Mouse (Mus musculus) midbrain, postnatal 0 days (tissue): Measurements from ENCODE around the gene Tgfbr3. TPM values are rescaled to one million over a fixed set of nuclear protein-coding genes. Genes with fewer than 3 reads are reported as not detected.

Experiments
- ATAC-seq: fragments of 200-750 bp; cut with Nextera tagmentation; 2 replicates; pipeline ENCODE4 v1.8.0; 2017; ENCODE audit warnings: moderate number of reproducible peaks, mild to moderate bottlenecking, moderate TSS enrichment, moderate library complexity; ENCODE audit not compliant: low FRiP score
- DNase-seq: peaks from one replicate; pipeline ENCODE4 v3.0.0-alpha.2; 2015; ENCODE audit warnings: low spot score
- H3K27ac ChIP-seq: fragments of 300-500 bp; sonication (generic); 2 replicates; pipeline ENCODE4 v1.5.1; 2014; ENCODE audit warnings: low read depth, mild to moderate bottlenecking, low read length, mixed read lengths
- H3K27me3 ChIP-seq: fragments of 300-500 bp; sonication (generic); 2 replicates; pipeline ENCODE4 v1.6.1; 2014; ENCODE audit warnings: low read length, control low read depth, mixed read lengths; ENCODE audit not compliant: insufficient read depth
- H3K36me3 ChIP-seq: fragments of 300-500 bp; sonication (generic); 2 replicates; pipeline ENCODE4 v1.6.1; 2014; ENCODE audit warnings: low read length, control low read depth, mixed read lengths; ENCODE audit not compliant: insufficient read depth
- H3K4me1 ChIP-seq: fragments of 300-500 bp; sonication (generic); 2 replicates; pipeline ENCODE4 v1.6.1; 2014; ENCODE audit warnings: mild to moderate bottlenecking, control low read depth, antibody characterized with exemption, low read length, mixed read lengths; ENCODE audit not compliant: insufficient read depth
- H3K4me2 ChIP-seq: fragments of 300-500 bp; sonication (generic); 2 replicates; pipeline ENCODE4 v1.6.1; 2014; ENCODE audit warnings: low read depth, mild to moderate bottlenecking, low read length, mixed read lengths; ENCODE audit not compliant: poor library complexity, severe bottlenecking
- H3K4me3 ChIP-seq: fragments of 300-500 bp; sonication (generic); 2 replicates; pipeline ENCODE4 v1.5.1; 2014; ENCODE audit warnings: low read depth, mild to moderate bottlenecking, low read length, moderate library complexity
- H3K9ac ChIP-seq: fragments of 300-500 bp; sonication (generic); replicated peaks from 2 replicates; pipeline ENCODE4 v1.6.1; 2014; ENCODE audit warnings: mild to moderate bottlenecking, low read length, moderate library complexity, mixed read lengths; ENCODE audit not compliant: poor library complexity, severe bottlenecking
- H3K9me3 ChIP-seq: fragments of 300-500 bp; sonication (generic); 2 replicates; pipeline ENCODE4 v1.6.1; 2016; ENCODE audit warnings: low read length, control low read depth
- CTCF ChIP-seq: IDR thresholded peaks from 2 replicates; pipeline ENCODE4 v1.5.1; 2016; ENCODE audit warnings: antibody characterized with exemption, mild to moderate bottlenecking
- WGBS: fragments of 180-500 bp; shearing (Covaris S2); extraction: QIAGEN DNeasy Blood & Tissue Kit; methylation state at CpG from one replicate; pipeline ENCODE4 v1.1.7; 2014; 5-methylcytosine and 5-hydroxymethylcytosine counted together
- polyA plus RNA-seq: library from polyadenylated mRNA; unstranded; fragments of >200 nt; fragmentation: Nextera tagmentation; extraction: Ambion mirVana; gene quantifications from 2 replicates; pipeline ENCODE4 v1.2.1, GENCODE M21; 2015
- total RNA-seq: library from RNA; depleted of rRNA; stranded (reverse); fragments of >200 nt; gene quantifications from 2 replicates; pipeline ENCODE4 v1.2.3, GENCODE M21; 2014

The Tgfbr3 gene
- total and polyA plus RNA-seq, 2 experiments from 2014 or later: 4.0 to 13.8 TPM

GRCm38 (mm10) chr5:107144263-107144843 is 145.1 kb downstream of the Tgfbr3 start:
- Histone ChIP-seq H3K36me3 (no peaks in the 10 kb centered on the region), H3K4me2 (no peak overlapping the region), H3K4me3 (no peak overlapping the region), H3K9ac (no peak overlapping the region), H3K27me3 (no peaks in the 10 kb centered on the region), H3K27ac (no peak overlapping the region), H3K9me3 (no peaks in the 10 kb centered on the region), H3K4me1 (no peaks in the 10 kb centered on the region)
- 0 out of 2 replicates have a peak, but pooled peaks have one; percentile 23 for ATAC-seq
- 18% methylated on average over 9 of the region's 9 CpGs for WGBS
- TF ChIP-seq CTCF: no peak
- DNase-seq: peak; percentile 48

DNA sequence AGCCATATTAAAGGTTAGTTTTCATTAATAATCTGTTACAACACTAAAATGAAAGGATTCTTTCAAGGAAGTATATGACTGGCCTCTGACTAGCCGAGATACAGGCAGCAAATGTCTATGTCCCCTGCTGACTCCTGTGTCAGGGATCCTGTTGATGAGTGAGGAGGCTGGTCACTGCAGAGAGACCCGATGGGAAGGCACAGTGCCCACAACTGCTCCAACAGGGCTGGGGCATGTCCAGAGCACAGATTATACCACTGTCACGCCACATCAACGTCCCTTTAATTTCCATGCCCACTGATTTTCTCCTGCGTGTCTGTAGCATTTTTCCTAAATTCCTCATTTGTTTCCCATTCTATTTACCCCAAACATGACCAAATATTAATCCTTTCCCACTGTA is 146.0 kb downstream of the Tgfbr3 start:
- no peak for TF ChIP-seq CTCF
- DNase-seq: peak; percentile 8
- Histone ChIP-seq H3K36me3 (no peaks in the 10 kb centered on the region), H3K9ac (no peak overlapping the region), H3K4me1 (no peaks in the 10 kb centered on the region), H3K4me2 (no peak overlapping the region), H3K4me3 (no peak overlapping the region), H3K9me3 (no peaks in the 10 kb centered on the region), H3K27ac (no peak overlapping the region), H3K27me3 (no peaks in the 10 kb centered on the region)
- WGBS: 58% methylated on average over 5 of the region's 5 CpGs
- no peak for ATAC-seq

DNA sequence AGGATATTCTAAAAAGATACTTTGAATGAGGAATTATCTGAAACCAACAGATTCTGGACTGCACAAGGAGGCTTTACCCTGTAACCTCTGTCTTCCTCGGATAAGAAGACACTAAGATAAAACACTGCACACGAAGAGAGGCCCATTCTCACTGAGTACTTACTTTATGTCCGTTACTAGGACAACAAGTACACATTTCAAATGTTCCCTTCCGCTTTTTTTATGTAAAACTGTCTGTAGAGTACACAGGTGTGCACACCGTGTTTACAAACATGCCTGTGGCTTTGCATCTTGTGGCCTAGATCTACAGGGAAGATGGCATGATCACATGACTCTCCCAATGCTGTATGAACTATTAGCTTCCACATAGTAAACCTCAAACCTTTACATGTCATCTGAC is 146.6 kb downstream of the Tgfbr3 start:
- H3K4me2 ChIP-seq: no peak overlapping the region
- H3K4me3 ChIP-seq: no peak overlapping the region
- H3K27ac ChIP-seq: no peak overlapping the region
- H3K27me3 ChIP-seq: no peaks in the 10 kb centered on the region
- H3K9me3 ChIP-seq: no peaks in the 10 kb centered on the region
- 87% methylated on average over 5 of the region's 5 CpGs for WGBS
- no peaks in the 10 kb centered on the region for H3K4me1 ChIP-seq
- H3K36me3 ChIP-seq: no peaks in the 10 kb centered on the region
- DNase-seq (no peak), ATAC-seq (no peak)
- no peak overlapping the region for H3K9ac ChIP-seq
- no peak for TF ChIP-seq CTCF

DNA sequence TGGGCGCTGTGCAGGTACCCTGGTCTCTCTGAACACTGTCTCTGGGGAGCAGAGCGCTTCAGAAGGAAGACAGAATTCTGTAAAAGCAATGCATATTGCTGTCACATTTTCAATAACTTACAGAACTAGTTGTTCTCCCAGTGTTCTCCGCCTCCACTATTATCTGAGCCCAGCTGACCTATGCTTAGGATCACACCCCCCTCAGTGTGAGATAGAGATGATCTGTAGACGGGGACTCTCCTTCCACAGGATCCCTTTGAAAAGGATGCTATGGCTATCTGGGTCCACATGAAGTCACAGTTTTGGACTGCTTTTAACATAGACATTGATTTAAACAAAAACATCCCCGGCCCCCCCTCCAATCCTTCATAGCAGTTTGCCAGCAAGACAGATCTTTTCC is 148.1 kb downstream of the Tgfbr3 start:
- Histone ChIP-seq H3K27ac (no peak overlapping the region), H3K4me2 (no peak overlapping the region), H3K4me1 (no peaks in the 10 kb centered on the region), H3K9ac (no peak overlapping the region), H3K4me3 (no peak overlapping the region), H3K27me3 (no peaks in the 10 kb centered on the region), H3K9me3 (no peaks in the 10 kb centered on the region), H3K36me3 (no peaks in the 10 kb centered on the region)
- DNase-seq (no peak), ATAC-seq (no peak)
- no peak for TF ChIP-seq CTCF
- WGBS: 92% methylated on average over 5 of the region's 5 CpGs

- DNase-seq: no peak
These were observed 149.4 kb downstream of the Tgfbr3 start for GRCm38 (mm10) chr5:107139800-107140651.

DNA sequence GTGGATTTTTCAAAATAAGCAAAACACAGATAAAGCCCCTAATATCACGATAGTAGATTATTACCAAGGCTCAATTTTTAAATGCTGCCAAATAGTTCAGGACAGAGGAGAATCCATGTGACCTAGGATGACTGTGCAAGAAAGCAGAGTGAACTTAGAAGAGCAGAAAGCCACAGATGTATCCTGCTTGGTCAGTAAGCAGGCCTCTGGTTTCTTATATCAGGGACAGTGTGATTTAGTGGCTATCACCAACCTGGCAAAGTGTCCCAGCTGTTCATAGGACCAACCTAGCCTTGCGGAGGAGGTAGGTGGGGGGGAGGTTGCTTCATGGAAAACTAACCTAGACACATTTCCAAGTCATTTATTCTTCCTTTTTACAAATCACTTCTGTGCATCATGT is 156.1 kb downstream of the Tgfbr3 start:
- Histone ChIP-seq H3K9ac (no peak overlapping the region), H3K36me3 (no peaks in the 10 kb centered on the region), H3K9me3 (no peaks in the 10 kb centered on the region), H3K4me3 (no peak overlapping the region), H3K4me1 (no peaks in the 10 kb centered on the region), H3K4me2 (no peak overlapping the region), H3K27ac (no peak overlapping the region), H3K27me3 (no peaks in the 10 kb centered on the region)
- TF ChIP-seq CTCF: no peak
- 88% methylated on average over 2 of the region's 2 CpGs for WGBS
- no peak for DNase-seq
- ATAC-seq: no peak

More at GRCm38 (mm10) chr5:107139800-107140651, 149.4 kb downstream of the Tgfbr3 start:
- H3K9me3 ChIP-seq: no peaks in the 10 kb centered on the region
- no peak overlapping the region for H3K9ac ChIP-seq
- H3K4me3 ChIP-seq: no peak overlapping the region
- no peaks in the 10 kb centered on the region for H3K36me3 ChIP-seq
- WGBS: 68% methylated on average over 11 of the region's 11 CpGs
- no peak for ATAC-seq
- no peaks in the 10 kb centered on the region for H3K27me3 ChIP-seq
- H3K4me1 ChIP-seq: no peaks in the 10 kb centered on the region
- no peak overlapping the region for H3K27ac ChIP-seq
- no peak overlapping the region for H3K4me2 ChIP-seq
- TF ChIP-seq CTCF: no peak
